Mouse (Mus musculus) effector memory CD4-positive, alpha-beta T cell, adult 7 months (primary cell): ENCODE data around the gene Ceacam15. TPM values are rescaled to one million over a fixed set of nuclear protein-coding genes. Genes with fewer than 3 reads are reported as not detected.

Source experiments
- polyA plus RNA-seq: library from polyadenylated mRNA; unstranded; fragments of 100-300 nt; shearing (Covaris generic); gene quantifications from one replicate; pipeline ENCODE4 v1.2.1, GENCODE M21; 2017

The Ceacam15 gene
- not detected for polyA plus RNA-seq

DNA sequence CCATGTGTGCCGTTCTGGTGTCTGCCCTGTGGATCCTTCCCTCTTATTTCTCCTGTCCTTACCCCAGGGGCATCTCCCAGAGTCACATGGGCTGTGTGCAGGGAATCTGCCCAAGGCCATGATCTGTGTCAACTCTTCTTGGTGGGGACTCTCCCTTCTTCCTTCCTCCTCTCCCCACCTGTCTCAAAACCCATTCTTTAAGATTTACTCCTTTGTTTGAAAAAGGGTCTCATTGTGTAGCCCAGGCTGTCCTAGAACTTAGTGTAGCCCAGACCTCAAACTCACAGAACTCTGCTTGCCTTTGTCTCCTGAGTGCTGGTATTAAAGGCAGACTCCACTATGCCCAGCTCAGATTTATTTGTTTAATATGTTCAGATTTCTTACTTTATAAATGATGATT lies at the start of gene Ceacam15:
TSS of gene Ceacam15 (minus strand) at position 101 of the 400 bp plus-strand sequence.

DNA sequence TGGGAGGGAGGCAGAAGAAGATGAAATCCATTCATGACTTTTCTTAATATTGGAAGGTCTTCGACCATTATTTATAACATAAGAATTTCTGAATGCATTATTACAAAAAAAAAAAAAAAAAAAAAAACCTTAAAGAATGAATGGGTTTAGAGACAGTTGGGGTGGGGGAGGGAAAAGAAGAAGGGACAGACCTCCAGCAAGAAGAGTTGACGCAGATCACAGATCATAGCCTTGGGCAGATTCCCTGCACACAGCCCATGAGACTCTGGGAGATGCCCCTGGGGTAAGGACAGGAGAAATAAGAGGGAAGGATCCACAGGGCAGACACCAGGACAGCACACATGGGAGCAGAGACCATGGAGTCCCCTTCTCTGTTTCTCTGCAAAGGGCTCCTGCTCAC lies 46.1 kb upstream of the Ceacam15 start, which contains the start of gene Ceacam9:
TSS of gene Ceacam9 (plus strand) at position 301 of the 400 bp plus-strand sequence.

Other genes starting within 250 kb of the Ceacam15 start
- 74.5 TPM for gene Tmem160, start 222.9 kb downstream of the Ceacam15 start, polyA plus RNA-seq
- 0.27 TPM for gene Npas1, start 198.0 kb downstream of the Ceacam15 start, polyA plus RNA-seq
- gene Arhgap35, start 60.7 kb downstream of the Ceacam15 start, polyA plus RNA-seq: 4.8 TPM
- not detected for gene Ceacam9, start 46.2 kb upstream of the Ceacam15 start, polyA plus RNA-seq
- gene Ap2s1, start 62.7 kb upstream of the Ceacam15 start, polyA plus RNA-seq: 90.3 TPM
- gene Slc1a5, start 105.6 kb upstream of the Ceacam15 start, polyA plus RNA-seq: 321 TPM
- gene Strn4, start 140.2 kb upstream of the Ceacam15 start, polyA plus RNA-seq: 64.8 TPM
- gene Fkrp, start 141.0 kb upstream of the Ceacam15 start, polyA plus RNA-seq: 26.4 TPM
- gene Prkd2, start 167.2 kb upstream of the Ceacam15 start, polyA plus RNA-seq: 121 TPM
- 0.41 TPM for gene Dact3, start 199.6 kb upstream of the Ceacam15 start, polyA plus RNA-seq
- gene Gng8, start 216.1 kb upstream of the Ceacam15 start, polyA plus RNA-seq: not detected
- not detected for gene Ptgir, start 230.8 kb upstream of the Ceacam15 start, polyA plus RNA-seq
- 77.0 TPM for gene Calm3, start 248.4 kb upstream of the Ceacam15 start, polyA plus RNA-seq